Mouse (Mus musculus) common myeloid progenitor, adult 5-6 weeks (primary cell): ENCODE data around the gene Hdhd3. TPM values are rescaled to one million over a fixed set of nuclear protein-coding genes. Genes with fewer than 3 reads are reported as not detected.
"Not testable (repeated sequence)": the region's sequence is repeated elsewhere in the genome, so short reads cannot be mapped to it uniquely, and the experiment has no call there.

Source experiments
- ATAC-seq: replicated peaks from 2 replicates; pipeline ENCODE4 v1.8.0; 2016; ENCODE audit warnings: low read depth, mild to moderate bottlenecking, moderate TSS enrichment, inconsistent platforms; ENCODE audit not compliant: poor library complexity, severe bottlenecking
- total RNA-seq: library from RNA; stranded (forward); fragments of 200-1000, 187-1606 nt; gene quantifications from 2 replicates; pipeline ENCODE4 v1.2.3, GENCODE M21; 2017

Gene Hdhd3
- total RNA-seq, 1 experiment from 2014 or later: 4.3 TPM

- ATAC-seq: peak; percentile 48
These were observed 23.1 kb downstream of the Hdhd3 start, which contains the start of gene Bspry for GRCm38 (mm10) chr4:62479937-62480708. Bspry (plus strand) TSS chr4:62480053.

- ATAC-seq: not testable (repeated sequence)
These were observed 23.7 kb downstream of the Hdhd3 start for GRCm38 (mm10) chr4:62479593-62479936.

GRCm38 (mm10) chr4:62477542-62478244 lies 25.6 kb downstream of the Hdhd3 start:
- ATAC-seq: no peak

- ATAC-seq: no peak
These were observed 27.5 kb downstream of the Hdhd3 start for GRCm38 (mm10) chr4:62475793-62476192.

- ATAC-seq: no peak
These were observed 28.1 kb downstream of the Hdhd3 start for GRCm38 (mm10) chr4:62475131-62475530.

- no peak for ATAC-seq
These were observed 31.2 kb downstream of the Hdhd3 start for GRCm38 (mm10) chr4:62472071-62472470.

GRCm38 (mm10) chr4:62470598-62471051 lies 32.6 kb downstream of the Hdhd3 start, which contains the start of gene Wdr31:
Wdr31 (minus strand) TSS chr4:62470896.
- ATAC-seq: peak; percentile 99

- ATAC-seq: no peak
These were observed 35.1 kb downstream of the Hdhd3 start for GRCm38 (mm10) chr4:62468158-62468557.

- no peak for ATAC-seq
These were observed 40.1 kb downstream of the Hdhd3 start for GRCm38 (mm10) chr4:62463124-62463523.

- no peak for ATAC-seq
These were observed 42.9 kb downstream of the Hdhd3 start for GRCm38 (mm10) chr4:62460348-62460747.

- ATAC-seq: no peak
These were observed 44.2 kb downstream of the Hdhd3 start for GRCm38 (mm10) chr4:62459081-62459480.

- ATAC-seq: peak; percentile 84
These were observed 48.3 kb downstream of the Hdhd3 start for GRCm38 (mm10) chr4:62454995-62455394.

Other genes starting within 250 kb of the Hdhd3 start
- 4.9 and 6.8 TPM in 2 replicates for gene Slc31a2, start 240.9 kb downstream of the Hdhd3 start, total RNA-seq
- gene Fkbp15, start 142.9 kb downstream of the Hdhd3 start, total RNA-seq: 55.6 and 60.2 TPM in 2 replicates
- gene Slc31a1, start 142.7 kb downstream of the Hdhd3 start, total RNA-seq: 12.5 and 17.6 TPM in 2 replicates
- 126 and 145 TPM in 2 replicates for gene Cdc26, start 94.8 kb downstream of the Hdhd3 start, total RNA-seq
- gene Prpf4, start 94.7 kb downstream of the Hdhd3 start, total RNA-seq: 19.8 and 23.4 TPM in 2 replicates
- gene Rnf183, start 68.2 kb downstream of the Hdhd3 start, total RNA-seq: not detected in 2 replicates
- gene Wdr31, start 32.6 kb downstream of the Hdhd3 start, total RNA-seq: 0.39 and 0.82 TPM in 2 replicates
- 0.27 TPM in 1 of 2 replicates, not detected in the other for gene Bspry, start 23.4 kb downstream of the Hdhd3 start, total RNA-seq
- 38.6 and 54.8 TPM in 2 replicates for gene Alad, start 16.5 kb upstream of the Hdhd3 start, total RNA-seq
- 84.0 and 97.3 TPM in 2 replicates for gene Pole3, start 21.6 kb upstream of the Hdhd3 start, total RNA-seq
- gene 4933430I17Rik, start 21.9 kb upstream of the Hdhd3 start, total RNA-seq: 0.41 TPM in 1 of 2 replicates, not detected in the other
- gene Rgs3, start 56.4 kb upstream of the Hdhd3 start, total RNA-seq: 6.2 and 8.2 TPM in 2 replicates